Mouse (Mus musculus): ENCODE measurements around the gene Tsen54.

The Tsen54 gene

DNA sequence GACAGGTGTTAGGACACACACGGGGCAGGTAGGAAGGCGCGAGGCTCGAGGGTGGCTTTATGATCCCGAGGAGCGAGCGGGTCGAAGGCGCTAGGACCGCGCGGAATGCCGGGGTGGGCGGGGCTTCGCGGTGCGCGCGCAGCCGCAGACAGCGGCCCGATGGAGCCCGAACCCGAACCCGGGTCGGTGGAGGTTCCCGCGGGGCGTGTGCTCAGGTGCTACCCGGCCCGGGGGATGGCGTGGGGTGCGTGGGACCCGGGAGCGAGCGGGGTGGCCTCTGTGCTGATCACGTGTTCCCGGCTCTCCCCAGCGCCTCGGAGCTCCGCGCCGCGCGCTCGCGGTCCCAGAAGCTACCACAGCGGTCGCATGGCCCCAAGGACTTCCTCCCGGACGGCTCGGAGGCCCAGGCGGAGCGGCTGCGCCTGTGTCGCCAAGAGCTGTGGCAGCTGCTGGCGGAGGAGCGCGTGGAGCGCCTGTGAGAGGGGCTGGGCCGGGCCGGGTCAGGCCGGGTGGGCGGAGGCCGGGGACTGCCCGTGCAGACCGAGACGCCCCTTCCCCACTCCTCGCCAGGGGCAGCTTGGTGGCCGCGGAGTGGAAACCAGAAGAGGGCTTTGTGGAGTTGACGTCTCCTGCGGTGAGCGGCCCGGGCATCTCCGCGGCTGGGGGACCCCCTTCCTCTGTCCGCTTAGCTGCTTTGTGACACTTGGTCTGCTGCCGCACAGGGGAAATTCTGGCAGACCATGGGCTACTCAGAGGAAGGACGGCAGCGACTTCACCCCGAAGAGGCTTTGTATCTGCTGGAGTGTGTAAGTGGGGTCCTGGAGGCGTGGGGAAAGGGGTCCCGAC is at the start of gene Tsen54:
TSS of gene Tsen54 (plus strand) at position 120 of the 846 bp plus-strand sequence.
- peak; percentile 75 for DNase-seq (ENCODE audit: low read depth, low spot score)

DNA sequence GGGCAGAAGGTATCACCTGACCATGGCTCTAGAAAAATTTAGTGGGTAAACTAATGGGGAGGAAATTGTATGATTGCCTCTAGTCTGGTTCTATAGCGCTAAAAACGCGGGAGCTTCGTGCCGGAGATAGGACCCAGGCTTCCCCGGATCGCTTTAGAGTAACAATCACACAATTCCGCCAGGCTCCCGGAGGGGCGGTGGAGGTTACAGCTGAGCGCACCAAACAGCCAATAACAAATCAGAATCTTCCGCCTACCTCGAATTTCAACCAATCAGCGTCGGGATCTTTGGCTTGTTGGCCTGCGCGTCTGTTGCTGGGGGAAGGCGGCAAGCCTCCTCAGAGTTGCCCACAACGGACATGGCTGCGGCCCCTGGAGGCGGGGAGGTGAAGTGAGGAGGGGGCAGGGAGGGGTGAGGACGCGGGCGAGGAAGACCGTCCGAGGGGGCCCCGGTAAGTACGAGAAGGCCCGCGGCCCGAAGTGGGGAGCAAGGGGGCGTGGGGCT is 49.4 kb upstream of the Tsen54 start, which contains the start of gene Tmem94:
TSS of gene Tmem94 (plus strand) at position 331 of the 504 bp plus-strand sequence.
- DNase-seq (ENCODE audit: low read depth, low spot score): peak; percentile 98

DNA sequence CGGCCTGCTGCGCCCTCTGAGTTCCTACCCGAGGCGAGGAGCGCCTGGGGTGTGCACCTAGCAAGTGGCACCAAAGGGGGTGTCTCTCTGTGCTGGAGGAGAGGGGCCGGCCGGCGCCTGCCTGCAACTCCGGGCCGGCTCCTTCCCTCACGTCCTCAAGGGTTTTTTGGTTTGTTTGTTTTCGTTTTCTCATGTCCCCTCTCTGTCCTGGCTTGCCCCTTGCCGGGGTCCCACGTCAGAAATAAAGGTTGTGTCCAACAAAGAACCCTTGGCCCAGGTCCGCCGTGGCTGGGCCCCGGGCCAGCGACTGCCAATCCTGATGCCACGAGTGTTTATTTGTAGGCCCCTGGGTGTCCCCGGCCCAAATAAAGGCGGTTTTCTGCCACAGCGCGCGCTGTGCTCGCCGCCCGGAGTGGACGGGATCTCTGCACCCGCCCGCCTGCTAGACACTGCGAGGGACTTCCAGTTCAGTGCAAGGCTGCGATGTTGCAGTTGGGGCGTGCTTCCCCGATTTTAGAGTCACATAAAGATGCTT is 48.9 kb upstream of the Tsen54 start:
- peak; percentile 65 for DNase-seq (ENCODE audit: low read depth, low spot score)

DNA sequence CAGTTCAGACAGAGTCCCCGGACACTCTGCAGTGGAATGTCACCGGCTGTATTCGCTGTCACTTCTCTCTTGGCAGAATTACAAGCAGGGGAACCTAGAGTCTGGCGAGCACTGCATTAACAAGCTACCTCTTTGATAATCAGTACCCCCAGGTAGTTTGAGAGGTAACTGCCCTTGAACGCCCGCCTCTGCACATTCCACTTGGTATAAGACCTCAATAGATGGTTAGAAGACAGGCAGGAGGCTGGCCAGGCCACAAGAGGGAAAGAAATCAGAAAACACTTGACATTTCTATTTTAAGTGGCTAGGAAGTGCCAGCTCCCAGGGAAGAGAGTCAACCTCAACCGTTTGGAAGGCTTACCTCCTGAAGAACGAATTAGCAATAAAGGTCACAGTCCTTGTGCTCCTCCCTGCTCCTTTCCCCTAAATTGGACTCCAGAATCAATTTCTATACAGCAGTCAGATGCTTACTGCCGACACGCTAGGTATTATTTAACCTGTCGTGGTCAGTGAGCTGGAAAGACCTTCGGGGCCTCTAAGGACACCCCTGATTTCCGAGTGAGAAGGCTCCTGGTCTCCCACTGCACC is 48.1 kb upstream of the Tsen54 start:
- no peak for DNase-seq (ENCODE audit: low read depth, low spot score)

DNA sequence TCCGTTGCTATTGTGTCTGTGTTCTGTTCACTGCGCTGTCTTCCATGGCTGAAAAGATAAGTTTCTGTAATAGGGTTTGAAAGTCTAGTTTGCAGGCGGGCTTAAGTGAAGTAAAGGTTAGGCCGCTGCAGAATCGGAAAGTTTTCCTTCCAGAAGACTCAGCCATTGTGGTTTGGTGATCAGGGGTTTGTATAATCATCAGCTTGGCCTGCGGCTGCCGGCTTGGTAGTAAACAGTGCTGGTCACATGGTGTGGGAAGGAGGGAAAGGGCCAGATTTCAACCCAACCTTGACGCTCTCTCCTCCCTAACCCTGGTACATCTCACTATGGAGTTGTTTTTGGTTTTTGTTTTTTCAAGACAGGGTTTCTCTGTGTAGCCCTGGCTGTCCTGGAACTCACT is 47.5 kb upstream of the Tsen54 start:
- DNase-seq (ENCODE audit: low read depth, low spot score): no peak

DNA sequence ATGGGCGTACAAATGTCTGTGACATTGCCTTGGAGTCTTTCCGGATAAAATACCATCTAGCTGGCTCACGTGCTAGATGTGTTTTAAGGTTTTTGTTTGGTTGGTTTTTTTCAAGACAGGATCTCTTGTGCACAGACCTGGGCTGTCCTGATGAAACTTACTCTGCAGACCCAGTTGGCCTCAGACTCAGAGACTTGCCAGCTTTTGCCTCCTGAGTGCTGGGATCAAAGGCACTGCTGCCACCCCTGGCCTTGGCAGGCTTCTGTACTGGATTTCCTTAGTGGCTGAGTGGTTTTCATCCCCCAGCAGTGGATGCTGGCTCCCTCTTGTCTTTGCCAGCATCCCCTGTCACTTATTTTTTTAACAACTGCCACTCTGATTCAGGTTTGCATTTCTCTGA is 45.6 kb upstream of the Tsen54 start:
- no peak for DNase-seq (ENCODE audit: low read depth, low spot score)

DNA sequence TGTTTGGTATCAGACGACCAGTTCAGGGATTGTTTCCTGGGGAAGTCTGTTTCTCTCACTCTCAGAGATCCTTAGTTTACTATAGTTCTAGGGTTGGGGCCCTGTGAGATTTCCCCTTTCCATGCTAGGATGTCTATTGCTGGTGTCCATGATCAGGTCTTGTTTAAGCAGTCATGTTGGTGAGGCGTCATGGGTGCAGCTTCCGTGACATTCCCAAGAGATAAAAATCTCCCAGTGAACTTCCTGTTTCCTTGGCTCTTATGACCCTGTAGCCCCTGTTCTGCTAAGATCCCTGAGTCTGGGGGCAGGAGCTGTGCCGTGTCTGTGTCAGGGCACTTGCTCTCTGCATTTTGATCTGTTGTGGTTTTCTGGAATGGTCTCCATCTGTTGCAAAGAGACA is 39.9 kb upstream of the Tsen54 start:
- DNase-seq (ENCODE audit: low read depth, low spot score): no peak

DNA sequence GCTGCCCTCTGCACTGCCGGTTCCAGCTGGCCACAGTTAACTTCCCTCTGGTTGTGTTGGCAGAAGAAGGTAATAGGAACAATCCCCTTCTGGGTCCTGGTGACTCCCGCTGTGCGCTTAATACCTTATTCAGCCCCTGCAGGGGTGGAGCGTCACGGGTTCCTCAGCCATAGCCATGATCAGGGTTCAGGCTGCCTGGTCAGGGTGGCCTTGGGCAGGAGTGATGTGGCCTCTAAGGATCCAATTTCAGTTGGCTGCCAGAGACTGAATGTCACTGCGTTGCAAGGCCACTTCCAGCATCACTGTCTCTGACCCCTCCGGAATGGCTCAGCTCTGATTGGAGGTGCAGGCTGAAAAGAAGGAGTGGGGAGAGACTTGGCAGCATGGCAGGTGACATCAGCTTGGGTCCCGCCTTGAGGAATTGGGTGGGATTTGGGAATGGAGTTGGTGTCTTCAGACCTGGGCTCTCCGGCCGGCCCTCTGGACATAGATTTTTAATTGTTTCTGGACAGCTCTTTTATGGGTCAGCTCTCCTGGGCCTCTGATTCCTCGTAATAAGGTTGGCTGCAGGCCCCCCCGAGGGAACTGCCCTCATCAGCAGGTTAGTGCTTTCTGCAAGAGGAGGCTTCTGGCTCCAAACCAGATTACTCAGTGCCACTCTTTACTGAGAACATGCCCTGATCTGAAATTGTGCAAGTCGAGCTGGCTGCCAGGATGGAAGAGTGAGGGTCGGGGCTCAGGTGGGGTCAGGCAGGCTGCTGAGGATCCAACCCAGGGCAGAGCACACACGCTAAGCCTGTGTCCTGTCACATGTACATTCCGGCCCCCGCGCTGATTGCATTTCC is 38.5 kb upstream of the Tsen54 start:
- peak; percentile 39 for DNase-seq (ENCODE audit: low read depth, low spot score)

DNA sequence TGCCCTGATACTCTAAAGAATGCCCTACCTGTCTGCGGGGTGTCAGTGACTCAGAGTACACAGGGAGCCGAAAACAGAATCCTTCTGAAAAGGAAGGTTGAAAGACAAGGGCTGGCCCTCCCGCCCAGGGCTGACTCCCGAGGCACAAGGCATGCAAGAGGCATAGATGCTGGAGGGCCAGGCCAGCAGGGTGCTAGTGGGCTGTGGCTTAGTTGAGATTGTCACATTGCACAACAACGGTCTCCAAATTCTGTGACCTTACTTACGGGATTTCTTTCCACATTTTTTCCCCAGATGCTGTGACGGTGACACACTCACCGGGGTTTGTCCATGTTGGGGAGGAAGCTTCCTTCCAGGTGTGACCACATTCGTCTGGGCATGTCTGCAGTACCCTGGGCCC is 37.6 kb upstream of the Tsen54 start:
- no peak for DNase-seq (ENCODE audit: low read depth, low spot score)

DNA sequence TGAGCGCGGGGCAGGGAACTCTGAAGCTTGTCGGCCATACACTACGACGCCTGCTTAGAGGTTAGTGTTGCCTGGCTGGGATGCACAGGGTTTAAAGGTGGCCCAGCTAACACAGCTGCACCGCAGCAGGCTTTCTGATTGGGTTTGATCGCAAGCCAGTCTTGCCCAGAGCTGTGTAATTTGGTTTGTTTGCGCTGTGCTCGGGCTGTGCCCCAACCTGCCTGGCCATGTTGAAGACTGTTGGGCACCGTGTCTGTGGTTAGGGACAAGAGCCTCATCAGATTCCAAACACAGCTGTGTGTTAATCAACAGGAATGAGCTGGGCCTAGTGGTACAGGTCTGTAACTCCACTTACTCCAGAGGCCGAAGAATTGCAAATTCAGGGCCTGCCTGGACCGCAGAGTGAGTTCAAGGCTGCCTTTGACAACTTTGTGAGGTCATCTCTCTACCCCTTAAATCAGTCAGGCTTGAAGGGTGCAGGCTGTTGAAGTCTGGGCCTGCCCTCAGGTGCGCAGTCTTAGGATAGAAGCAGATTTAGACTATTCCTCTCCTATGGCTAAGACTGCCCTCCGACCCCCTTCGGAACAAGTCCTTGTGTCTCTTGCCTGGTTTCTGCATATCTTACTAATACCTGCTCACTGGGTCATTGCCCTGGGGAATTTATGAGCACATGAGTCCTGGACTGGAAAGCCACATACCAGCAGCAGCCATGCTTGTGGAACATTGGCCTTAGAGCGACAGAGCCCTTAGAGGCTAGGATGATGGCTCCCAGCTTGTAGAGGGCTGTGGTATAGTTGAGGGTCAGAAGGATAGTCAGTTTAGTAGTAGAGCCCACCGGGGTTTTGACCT is 36.8 kb upstream of the Tsen54 start:
- DNase-seq (ENCODE audit: low read depth, low spot score): peak; percentile 16

DNA sequence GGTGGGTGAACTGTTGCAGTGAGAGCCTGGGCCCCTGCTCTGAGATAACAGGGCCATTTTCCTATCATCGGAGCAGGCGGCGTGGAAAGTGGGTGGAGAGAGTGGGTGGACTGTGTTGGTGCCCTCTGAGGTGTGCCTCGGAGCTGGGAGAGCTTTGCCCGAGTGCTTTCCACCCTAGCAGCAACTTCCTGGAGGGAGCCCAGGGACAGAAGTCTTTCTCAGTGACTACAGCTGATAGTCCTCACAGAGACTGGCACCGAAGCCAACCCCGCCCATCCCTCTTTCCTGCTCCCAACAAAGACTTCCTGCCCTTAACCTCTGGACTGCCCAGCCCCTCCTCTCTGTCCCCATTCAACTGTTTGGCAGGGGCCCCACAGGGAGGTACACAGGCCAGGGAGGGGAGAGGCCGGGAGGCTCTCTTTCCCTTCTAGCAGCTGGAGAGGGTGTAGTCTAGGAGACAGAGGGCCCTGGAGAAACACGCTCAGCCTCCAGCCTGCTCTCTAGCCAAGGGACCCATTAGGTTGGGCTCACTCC is 35.4 kb upstream of the Tsen54 start:
- peak; percentile 52 for DNase-seq (ENCODE audit: low read depth, low spot score)

DNA sequence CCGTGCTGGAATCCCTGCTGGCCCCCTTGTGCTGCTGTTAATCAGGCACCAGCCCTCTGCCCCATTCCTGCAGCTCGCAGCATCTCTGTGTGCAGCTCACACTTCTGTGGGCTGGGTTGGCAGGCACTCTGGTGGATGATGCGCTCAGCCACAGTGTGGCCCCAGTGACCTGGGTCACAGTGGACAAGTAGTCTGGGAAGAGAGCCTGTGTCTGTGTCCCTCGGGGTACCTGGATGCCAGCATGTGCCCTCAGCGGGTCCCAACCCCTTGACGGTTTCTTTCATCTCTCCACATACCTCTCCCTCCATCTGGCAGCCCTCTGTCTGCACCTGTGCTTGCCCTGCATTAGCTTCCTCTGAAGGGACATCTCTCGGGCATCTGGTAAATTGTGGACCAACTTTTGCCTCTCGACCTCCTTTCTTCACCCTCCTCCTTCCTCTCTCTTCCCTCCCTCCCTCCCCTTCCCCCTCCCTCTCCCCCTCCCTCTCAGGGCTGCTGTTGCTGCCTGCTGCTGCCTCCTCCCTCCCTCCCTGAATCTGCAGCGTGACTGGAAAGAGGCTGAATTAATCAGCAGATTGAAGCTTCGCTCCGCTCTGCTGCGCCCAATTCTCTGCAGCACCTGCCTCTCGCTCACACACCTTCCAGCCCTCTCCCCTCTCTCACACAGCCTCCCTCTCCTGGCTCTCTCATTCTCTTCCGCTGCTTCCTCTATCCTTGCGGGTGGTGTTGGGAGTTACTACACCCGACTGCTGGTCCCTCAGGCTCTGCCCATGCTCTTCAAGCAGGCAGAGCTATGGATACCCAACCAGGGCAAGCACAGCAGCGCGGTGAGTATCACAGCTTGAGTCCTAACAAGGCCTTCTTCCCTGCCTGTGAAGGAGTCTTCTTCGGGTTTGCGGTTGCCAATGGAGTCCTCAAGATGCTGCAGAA is 34.1 kb upstream of the Tsen54 start:
- DNase-seq (ENCODE audit: low read depth, low spot score): peak; percentile 28

DNA sequence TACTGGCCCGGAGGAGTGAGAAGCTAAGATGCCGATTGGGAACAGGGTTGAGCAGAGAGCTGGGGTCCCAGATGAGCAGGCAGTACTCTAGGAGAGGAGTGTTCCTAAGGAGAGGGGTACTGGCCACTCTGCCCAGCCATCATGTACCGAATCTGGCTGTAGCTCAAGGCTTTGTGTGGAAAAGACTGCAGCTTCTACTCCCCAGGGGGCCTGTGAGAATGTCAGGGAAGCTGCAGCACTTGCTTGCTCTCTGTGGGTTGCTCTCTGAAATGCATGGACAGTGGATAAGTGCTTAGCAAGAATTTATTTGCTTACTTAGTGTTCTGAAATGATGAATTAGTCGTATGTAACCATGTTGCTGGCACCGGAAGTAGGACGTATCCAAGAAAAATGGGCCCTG is 28.1 kb upstream of the Tsen54 start:
- DNase-seq (ENCODE audit: low read depth, low spot score): no peak

DNA sequence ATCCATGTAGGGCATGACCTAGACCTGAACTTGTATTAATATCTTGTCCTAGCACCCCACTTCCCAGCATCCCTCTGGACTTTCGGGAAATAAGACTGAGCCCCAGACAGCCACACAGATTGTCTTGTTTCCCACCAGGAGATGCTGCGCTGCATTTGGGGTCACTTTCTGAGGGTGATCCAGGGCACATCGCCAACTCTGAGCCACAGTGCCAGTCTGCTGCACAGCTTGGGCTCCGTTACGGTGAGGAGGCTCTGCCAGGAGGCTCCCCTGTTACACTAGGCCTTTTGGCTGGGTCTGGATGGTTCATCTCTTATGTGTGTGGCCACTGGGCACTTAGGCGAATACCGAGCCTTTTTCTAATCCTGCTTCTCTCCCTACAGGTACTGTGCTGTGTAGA is 24.7 kb upstream of the Tsen54 start:
- DNase-seq (ENCODE audit: low read depth, low spot score): no peak

DNA sequence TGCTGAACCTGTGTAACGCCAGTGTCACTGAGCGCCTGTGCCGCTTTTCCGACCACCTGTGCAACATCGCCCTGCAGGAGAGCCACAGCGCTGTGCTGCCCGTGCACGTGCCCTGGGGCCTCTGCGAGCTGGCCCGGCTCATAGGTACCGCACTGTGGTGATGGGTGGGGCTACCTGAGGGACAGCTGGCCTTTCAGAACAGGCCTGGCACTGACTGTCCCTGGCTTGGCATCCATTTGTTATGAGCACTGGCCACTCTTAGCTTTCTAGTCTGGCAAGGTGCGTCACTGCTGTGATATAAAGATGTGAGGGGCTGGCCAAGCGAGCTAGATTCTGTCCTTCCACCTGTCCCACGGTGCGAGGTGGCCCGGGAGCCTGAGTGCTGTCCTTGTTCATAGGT is 22.6 kb upstream of the Tsen54 start:
- no peak for DNase-seq (ENCODE audit: low read depth, low spot score)

DNA sequence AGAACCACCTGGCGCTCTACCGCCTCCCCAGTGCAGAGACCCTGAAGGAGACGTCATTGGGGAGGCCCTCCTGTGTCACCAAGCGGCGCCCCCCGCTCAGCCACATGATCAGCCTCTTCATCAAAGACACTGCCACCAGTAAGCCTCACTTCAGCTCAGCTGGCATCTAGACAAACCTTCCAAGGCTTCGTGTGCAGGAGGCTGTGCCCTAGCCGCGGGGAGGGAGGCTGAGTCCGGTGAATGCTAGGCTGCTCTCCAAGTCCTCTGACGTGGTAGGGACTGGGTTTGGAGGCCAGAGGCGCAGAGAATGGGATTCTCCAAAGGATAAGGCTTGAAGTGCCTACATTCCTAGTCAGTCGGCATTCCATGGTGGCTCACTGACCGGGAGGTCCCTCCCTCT is 22.2 kb upstream of the Tsen54 start:
- no peak for DNase-seq (ENCODE audit: low read depth, low spot score)

DNA sequence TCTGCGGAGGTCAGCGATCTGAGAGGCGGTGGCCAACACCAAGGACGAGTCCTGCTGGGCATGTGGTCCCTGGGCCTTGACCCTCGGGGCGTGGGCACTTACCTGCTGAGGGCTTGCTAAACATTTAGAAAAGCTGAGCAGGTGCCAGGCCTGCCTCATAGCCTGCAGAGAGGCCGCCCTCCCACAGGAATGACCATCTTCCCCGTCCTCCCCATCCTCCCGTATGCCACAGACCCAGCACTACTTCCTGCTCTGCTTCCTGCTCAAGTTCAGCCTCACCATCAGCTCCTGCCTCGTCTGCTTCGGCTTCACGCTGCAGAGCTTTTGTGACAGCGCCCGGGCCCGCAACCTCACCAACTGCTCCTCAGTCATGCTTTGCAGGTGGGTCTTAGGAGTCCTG is 17.6 kb upstream of the Tsen54 start:
- no peak for DNase-seq (ENCODE audit: low read depth, low spot score)

DNA sequence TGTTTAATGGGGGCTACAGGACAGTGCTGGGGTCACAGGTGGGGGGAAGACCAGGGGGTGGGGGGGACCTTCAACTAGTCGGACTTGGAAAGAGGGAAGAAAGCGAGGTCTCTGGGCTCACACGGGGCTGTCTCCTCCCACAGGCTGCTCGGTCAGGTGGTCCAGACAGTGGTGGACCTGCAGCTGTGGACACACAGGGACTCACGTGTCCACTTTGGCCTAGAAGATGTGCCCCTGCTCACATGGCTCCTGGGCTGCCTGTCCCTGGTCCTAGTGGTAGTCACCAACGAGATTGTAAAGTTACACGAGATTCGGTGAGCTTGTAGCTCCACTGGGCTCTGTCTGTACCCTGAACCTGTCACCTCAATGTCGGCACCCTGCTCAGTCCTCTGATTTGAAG is 16.9 kb upstream of the Tsen54 start:
- no peak for DNase-seq (ENCODE audit: low read depth, low spot score)

DNA sequence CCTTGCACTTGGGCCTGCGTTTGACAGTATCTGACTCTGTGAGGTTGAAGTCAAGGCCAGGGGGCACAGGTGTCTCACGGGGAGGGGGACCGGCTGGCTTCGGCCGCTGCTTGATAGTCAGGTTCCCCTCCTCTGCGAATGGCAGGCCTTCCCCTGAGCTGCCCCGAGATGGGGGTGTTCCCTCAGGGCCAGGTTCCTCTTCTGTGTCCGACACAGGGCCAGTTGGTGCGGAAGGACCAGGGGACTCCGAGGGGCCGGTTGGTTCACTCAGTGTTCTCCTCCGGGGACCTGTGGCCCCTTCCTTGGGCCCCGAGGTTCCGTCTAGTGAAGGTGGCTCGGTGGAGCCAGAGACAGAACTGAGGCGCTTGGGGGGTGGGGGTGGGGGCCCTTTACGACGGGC is 13.5 kb upstream of the Tsen54 start:
- no peak for DNase-seq (ENCODE audit: low read depth, low spot score)

Measured in 3T3-L1 (cell line).